Mouse (Mus musculus): Measurements from ENCODE around the gene Paox. TPM values are rescaled to one million over a fixed set of nuclear protein-coding genes. Genes with fewer than 3 reads are reported as not detected.

Paox gene
- polyA plus RNA-seq (2015; fragmentation: Nextera tagmentation; extraction: Ambion mirVana) = 26.8 and 28.8 TPM in 2 replicates

DNA sequence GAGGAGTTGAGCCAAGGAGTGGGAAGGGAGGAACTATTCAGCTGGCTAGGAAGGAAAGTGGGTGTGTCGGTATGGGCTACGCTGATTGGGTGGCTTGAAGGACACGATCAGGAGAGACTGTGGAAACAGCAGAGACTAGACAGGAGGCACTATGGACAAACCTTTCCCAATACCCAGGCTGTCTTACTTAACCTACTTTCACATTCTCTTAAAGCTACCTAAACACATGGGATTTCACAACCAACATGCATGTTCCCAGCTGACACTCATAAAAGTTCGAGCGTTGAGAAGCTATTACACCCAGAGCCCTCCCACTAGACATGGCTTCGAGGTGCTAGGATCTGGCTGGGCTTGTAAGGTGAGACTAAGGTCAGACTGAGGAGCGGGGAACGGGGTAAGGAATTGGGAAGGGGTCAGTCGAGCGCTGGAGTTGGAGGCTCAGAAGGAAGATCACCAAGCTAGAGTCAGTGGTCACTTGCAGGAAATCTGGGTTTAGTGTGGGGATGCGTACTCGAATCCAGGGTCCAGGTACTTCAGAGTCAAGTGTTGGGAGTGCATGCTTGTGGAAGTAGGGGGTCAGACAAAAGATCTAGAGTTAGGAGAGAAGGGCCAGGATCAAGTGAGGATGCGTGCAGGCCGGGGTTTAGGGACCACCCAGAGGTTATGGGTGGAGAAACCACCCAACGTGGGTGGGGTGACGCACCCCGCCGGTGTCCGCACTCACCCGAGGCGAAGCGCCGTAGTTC is at the start of gene Paox:
TSS of gene Paox (plus strand) at position 217 of the 746 bp plus-strand sequence.
- DNase-seq (ENCODE audit: low spot score) = peak; percentile 7

DNA sequence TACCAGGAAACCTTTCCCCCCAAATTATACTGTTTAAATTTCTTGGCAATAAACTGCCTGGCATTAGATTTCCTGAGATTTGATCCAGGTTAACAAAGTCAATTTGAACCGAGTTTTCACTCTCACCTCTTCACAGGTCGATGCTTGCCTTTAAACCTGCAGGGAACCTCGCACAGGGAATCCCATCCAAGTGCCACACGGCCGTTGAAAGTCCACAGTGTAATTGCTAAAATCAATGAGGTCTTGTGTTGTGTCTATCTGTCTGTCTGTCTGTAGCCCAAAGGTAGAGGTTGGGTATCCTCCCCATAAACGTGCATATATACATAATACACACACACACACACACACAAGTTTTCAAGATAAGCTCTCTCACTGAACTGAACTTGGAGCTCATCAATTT is 48.2 kb upstream of the Paox start:
- DNase-seq (ENCODE audit: low spot score) = no peak

DNA sequence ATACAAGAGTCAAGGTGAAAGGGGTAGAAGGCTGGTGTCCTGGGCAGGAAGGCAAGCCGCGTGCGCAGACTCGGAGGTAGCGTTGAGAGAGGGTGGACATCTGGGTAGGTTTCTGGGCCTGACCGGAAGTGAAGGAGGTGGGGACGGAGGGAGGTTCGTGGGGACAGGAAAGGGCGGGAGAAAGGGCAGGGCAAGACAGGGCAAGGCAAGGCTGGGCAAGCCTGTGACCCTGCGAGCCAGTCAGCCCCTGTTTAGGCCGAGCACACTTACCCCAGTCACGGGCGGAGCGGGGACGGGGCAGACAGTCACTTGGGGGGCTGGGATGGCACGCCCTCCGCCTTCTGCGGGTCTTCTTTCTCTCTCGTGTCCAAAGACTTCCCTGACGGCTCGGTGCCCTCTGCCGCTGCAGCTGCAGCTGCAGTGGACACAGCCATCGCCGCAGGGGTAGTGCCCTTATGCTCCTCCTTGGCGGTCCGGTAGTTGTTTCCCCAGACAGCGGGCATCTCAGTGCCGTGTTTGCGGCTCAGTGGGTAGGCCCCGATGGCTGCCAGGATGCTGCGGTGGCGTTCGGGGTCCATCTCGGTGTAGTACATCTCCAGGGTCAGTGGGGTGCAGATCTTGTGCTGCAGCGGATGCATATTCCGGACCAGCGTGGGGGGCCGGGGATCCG is 45.4 kb upstream of the Paox start:
- no peak for DNase-seq (ENCODE audit: low spot score)

DNA sequence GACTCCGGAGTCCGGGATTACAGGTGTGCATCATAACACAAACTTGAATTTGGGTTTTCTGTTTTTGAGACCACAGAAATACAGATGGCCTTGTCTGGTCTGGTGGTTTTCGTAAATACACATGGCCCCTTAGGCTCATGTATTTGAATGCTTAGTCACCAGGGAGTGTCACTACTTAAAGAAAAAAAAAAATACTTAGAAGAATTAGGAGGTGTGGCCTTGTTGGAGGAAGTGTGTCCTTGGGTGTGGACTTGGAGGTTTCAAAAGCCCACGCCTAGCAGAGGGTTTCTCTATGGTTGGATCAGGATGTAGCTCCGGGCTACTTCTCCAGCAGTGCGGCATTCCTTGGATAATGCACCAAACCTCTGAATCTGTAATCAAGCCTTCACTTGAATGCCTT is 37.9 kb upstream of the Paox start:
- no peak for DNase-seq (ENCODE audit: low spot score)

DNA sequence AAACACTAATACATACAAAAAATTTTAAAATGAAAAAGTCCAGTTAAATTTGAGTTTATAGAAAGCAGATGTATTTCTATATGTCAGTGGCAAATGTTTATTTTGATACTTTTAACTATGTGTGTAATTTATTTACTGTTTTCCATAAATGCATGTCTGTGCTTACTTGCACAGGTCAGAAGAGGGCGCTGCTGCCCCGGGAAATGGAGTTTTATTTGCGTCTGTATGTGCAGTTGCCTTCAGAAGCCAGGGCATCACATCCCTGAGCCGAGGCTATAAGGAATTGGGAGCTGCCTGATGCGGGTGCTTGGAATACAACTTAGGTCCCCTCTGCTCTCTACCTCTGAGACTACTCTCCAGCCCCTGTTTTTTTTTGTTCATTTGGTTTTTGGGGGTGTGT is 36.9 kb upstream of the Paox start:
- peak; percentile 79 for DNase-seq (ENCODE audit: low spot score)

DNA sequence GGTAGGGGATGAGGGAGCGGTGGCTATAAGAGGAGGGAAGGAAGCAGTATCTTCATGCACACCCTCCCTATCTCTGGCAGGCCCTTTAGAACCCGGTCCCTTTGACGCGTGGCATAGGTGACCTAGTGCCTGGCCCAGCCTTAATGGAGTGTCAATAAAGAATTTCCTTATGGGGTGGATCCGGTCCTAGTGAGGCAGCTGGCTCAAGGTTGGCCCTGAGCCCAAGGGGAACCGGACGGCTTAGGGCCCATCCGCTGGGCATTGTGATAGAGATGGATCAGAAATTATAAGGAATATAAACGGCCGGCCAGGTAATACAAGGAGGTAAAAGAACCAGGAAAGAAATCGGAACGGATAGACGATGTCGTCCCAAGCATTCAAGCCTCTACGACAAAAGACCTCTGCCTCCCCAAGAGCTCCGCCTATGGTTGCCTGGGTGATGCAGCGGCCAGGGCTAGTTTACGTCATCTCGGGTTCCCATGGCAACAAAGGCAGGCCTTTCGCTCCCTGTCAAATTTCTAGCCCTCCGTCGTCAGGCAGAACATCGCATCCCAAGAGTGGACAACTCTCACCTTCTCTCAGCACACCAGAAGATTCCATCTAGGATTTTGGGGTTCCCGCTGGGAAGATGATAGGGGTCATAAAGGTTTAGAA is 35.0 kb upstream of the Paox start:
- peak; percentile 41 for DNase-seq (ENCODE audit: low spot score)

DNA sequence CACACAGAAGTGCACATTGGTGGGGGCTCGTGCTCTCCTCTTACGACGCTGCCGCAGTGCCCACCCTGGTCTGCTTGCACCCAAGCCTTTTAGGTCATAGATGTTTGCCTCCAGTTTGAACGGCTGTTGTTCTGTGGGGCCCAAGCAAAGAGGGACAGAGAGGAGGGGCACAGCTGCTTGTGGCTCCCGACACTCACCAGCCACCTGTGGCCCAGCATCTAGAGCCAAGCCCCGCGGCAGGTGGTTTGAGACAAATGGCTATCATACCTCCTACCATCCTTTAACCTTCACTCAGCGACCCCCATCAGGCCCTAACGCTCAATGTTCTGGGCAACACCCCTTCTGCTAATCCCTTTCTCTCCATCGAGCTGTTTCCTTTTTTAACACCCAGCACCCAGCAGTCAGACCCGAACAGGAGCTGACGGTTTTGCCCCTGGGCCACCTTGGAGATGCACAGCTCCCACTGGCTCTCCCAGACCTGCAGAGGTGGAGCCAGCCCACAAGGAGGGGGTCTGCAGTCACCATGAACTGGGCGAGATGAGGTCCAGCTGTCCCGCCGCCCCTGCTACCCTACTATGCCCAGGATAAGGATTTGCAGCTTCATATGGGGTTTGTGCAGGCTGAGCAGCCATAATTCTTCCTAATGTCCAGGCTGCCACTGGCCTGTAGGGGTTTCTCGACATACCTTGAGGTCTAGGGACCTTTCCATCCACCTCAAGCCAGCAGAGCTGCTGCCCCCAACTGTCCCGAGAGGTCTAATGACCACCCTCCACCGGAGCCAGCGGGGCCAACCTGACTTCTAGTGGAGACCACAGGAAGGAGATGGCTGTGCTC is 34.0 kb upstream of the Paox start:
- DNase-seq (ENCODE audit: low spot score) = no peak

DNA sequence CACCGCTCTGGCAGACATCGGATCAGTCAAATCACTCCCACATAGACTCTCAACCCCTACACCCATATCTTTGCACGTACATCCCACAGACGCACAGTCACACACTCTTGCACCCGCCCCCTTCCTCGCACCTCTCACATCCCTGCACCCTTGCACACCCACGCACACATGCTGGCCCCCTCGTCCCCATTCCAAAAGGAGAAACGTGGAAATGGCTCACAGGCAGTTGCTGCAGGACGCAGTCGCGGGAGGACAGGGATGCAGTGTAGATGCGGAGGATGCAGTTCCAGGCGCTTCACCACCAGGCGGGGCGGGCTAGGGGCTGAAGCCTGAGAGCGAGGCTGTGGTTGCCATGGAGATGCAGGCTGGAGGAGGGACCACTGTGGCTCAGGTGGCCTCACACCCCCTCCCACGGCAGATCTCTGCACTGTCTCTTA is 33.3 kb upstream of the Paox start, which contains the start of gene Caly:
TSS of gene Caly (minus strand) at position 307 of the 437 bp plus-strand sequence.
- DNase-seq (ENCODE audit: low spot score) = peak; percentile 51

DNA sequence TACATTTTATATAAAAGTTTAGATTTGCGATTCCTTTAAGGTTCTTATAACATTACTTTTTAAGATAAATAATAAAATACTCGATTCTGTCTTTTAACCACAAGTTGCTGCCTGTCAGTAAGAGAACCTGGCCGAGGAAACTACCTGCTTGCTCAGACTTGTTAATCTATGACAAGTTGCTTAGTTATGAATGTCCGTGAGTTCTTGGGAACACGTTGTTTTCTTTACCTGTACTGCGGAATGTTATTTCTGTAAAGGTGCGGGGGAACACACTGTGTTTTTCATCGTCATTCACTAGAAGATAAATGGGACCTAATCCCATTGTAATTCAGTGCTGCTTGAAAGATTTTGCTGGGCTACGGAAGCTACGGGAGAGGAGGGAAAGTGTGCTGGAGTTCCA is 25.0 kb upstream of the Paox start:
- DNase-seq (ENCODE audit: low spot score) = no peak

DNA sequence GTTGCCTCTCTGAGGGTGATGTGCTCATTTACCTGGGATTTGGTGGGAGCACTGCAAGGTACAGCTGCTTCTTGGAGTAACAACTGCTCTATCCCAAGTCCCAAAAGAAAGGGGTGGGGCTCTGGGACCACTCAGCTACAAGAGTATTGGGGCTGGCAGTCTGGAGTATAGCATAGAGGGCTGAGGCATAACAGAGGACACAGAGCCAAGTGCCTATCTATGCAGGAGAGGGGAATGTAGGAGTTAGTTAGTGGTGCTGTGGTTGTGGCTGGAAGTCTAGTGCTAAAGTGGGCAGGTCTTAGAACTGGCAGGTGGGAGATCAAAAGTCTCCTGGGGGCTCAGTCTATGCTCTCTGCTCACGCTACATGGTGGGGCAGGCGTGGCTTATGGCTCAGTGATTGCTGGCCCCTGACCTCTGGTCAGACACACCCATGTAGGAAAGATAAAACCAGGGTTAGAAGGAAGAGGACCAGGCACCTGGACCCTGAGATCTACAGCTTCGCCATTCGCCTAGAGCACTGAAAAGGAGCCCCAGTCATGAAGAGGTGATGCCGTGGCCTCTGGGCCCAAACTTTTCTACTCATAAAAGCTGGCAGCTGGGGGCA is 22.6 kb upstream of the Paox start, which contains the start of gene Prap1:
TSS of gene Prap1 (plus strand) at position 472 of the 605 bp plus-strand sequence.
- no peak for DNase-seq (ENCODE audit: low spot score)

DNA sequence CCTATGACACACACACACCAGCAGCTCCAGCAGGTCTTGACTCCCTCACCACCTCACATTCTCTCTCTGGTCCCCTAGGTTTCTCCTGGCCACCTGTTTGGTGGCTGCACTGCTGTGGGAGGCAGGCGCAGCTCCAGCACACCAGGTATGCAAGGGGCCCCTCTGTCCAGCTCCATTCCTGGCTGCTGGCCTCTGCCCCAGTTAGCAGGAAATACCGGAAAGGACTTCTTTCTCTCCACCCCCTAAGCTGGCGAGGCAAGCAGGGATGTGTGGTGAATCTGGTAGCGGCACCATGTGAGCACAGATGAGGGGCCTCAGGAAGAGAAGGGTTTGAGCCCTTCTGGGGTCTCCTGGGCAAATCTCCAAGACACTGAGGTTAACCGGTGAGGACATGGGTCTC is 20.6 kb upstream of the Paox start:
- DNase-seq (ENCODE audit: low spot score) = no peak

DNA sequence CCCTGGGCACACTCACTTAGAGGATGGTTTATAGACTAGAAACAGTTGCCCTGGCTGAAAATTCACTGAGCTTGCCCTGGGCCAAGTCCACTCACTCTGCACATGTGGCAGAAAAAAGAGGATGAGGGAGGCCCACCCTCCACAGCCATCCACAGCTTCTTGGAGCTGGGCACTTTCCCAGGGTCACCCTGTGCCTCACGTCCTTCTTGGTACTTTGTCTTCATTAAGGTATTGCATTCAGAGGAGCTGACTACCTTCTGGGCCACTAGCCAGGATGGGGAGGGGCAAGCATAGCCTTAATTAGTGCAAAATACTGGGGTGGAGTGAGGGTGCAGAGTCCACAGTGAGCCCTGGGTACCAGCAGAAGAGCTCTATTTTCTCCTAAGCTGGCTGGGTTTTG is 20.0 kb upstream of the Paox start:
- DNase-seq (ENCODE audit: low spot score) = no peak

DNA sequence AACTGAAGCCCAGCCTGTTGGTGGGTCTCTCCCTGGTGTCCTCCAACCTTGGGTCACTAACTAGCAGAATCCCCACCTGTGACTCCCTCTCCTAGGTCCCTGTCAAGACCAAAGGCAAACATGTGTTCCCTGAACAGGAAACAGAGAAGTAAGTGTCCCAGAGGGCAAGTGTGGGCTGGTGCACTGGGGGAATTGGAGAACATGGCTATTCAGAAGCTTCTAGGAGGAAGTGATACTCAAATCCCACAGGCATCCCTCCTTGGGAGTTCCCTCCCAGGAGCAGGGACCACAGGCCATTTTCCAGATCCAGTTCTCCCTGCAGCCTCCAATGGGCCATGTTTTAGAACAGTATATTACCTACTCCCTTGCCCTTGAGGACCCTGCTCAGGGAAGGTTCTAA is 19.5 kb upstream of the Paox start:
- no peak for DNase-seq (ENCODE audit: low spot score)

DNA sequence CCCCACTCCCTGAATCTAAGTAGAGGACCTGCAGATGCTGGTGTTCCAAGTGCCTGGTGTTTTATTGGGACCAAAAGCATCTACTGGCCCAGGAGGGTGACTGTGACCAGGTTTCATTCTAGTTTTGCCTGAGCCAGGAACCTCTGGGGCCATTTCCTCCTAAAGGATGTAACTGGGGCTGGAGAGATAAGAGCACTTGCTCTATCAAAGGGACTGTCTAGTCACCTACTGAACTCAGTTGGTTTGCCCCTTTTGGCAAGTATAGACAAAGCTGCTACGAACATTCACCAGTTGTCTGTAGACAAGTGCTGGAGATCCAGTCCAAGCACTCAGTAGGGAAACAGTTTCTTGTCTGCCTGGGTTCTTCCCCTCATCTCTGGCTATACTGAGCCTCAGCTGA is 17.1 kb upstream of the Paox start:
- DNase-seq (ENCODE audit: low spot score) = no peak

DNA sequence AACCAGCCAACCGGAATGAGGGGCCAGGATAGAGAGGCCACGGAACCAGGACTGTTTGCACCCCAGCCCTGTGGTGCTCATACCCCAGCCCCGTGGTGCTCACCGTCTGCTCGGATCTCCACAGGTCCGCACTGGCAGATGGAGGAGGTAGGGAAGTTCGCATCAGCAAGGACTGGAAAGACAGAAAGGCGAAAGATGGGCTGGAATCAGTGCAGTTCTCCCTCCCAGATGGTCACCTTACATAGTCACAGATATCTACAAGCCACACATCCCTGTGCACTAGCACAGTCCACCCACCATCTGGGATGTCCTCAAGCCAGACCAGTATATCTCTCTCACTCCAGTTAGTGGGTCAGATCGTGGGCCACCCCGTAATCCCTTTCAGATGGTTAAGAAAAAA is 14.1 kb upstream of the Paox start:
- DNase-seq (ENCODE audit: low spot score) = no peak

DNA sequence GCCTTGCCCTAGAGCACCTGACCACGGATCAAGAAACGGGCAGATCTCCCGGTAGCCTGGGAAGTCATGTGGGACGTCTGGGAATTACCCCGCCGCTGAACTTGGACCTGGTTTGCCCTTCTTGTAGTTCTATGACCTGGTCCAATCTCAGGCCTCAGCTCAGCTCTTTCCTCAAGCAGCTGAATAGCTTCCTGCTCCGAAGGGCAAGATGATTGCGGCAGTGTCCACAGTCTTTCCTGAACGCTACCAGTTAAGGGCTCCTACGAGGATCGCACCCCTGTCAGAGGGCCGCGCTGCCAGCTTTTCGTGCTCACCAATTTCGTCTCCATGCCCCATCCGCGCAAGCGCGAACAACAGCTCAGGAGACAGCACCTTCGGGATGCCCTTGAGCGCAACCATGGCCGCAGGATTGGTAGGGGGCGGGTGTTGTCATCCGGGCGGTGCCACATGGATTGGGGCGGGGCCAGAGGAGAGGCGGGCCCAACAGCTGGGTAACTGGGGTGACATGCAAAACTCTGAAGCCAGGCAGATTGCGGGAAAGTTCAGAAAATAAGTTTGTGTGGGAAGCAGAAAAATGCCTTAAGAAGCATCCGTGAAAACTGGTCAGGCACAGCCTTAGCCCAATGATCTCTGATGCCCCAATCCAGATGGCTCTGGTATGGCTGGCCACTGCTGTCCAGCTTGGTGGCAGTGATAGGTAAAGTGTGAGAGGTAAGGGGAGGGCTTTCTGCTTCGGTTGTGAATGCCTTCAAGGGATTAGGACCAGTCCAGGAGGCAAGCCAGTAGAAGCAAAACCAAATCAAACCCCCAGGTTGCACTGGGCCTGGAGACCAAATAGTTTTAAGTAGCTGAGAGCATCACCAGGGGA is 13.4 kb upstream of the Paox start, which contains the start of gene Fuom:
TSS of gene Fuom (minus strand) at position 449 of the 868 bp plus-strand sequence.
- peak; percentile 89 for DNase-seq (ENCODE audit: low spot score)

DNA sequence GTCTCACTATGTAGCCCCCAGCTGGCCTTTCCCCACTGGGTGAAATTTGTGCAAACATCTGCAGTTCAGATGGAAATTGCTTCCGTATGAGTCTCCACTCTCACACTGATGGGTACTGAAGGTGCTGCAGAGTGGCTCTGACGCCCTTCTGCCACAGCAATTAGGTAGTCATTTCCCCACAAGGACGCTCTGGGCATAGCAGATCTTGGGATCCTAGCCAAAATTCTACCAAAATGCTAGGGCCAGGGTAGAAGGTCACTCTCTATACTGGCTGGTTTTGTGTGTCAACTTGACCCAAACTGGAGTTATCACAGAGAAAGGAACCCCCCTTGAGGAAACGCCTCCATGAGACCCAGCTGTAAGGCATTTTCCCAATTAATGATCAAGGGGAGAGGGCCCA is 11.6 kb upstream of the Paox start:
- DNase-seq (ENCODE audit: low spot score) = no peak

DNA sequence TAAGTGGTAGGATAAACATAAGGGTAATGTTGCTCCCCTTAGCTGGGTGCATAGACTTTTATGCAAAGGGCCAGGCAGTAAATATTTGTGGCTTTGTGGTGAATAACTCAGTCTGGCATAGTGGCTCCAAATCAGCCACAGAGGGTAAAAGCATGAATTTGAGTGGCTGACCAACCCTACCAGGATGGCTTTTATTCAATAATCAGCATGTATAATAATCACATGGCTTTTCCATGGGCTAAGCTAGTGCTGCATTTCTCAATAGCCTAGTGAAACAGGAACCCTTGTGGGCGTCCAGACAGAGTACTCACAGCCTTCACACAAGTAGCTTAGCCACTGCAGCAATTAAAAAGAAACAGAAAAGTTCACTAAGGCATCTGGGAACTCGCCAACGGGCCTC is 3.7 kb upstream of the Paox start:
- no peak for DNase-seq (ENCODE audit: low spot score)

DNA sequence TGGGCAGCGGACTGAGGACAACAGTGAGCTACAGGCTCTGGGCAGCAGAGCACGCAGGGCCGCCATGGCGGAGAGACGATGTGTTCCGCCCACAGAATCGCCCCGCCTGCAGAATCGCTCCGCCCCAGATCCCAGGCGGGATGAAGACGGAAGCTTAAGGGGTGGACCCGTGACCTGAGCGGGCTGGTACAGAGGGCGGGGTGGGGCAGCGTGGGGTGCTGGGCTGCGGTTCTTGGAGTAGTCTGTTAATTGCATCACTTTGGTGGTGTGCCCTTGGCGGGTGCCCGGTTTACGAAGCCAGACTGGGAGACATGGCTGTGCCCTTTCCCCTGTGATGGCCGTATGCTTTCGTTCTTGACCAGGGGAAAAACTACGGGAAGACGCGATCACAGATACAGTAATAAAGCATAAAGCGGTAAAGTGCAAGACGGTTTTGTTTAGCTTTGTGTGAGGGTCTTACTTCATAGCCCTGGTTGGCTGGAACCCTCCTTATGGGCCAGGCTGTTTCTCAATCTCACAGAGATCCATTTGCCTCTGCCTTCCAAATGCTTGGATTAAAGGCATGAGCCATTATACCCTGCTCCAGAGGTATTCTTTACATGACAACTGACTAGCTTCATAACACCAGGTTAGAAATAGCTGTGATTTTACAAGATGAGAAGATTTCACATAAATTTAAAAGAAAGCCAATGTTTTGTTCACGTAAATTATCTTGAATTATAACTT is 893 bp downstream of the Paox start, which contains the start of gene Echs1:
TSS of gene Echs1 (minus strand) at position 148 of the 726 bp plus-strand sequence.
- DNase-seq (ENCODE audit: low spot score) = peak; percentile 80

Data from thymus, postnatal 0 days (tissue).